Mouse (Mus musculus) hindbrain, embryonic 11.5 days (tissue): ENCODE data around the gene Prkcz. TPM values are rescaled to one million over a fixed set of nuclear protein-coding genes. Genes with fewer than 3 reads are reported as not detected.
"Not testable (repeated sequence)": the region's sequence is repeated elsewhere in the genome, so short reads cannot be mapped to it uniquely, and the experiment has no call there.

Experiments
- ATAC-seq: fragments of 200-750 bp; cut with Nextera tagmentation; 2 replicates; pipeline ENCODE4 v1.8.0; 2017; ENCODE audit warnings: mild to moderate bottlenecking, moderate TSS enrichment, moderate library complexity; ENCODE audit not compliant: low FRiP score
- DNase-seq: peaks from one replicate; pipeline ENCODE4 v3.0.0-alpha.2; 2015; ENCODE audit warnings: low spot score
- H3K27ac ChIP-seq: fragments of 300-500 bp; sonication (generic); 2 replicates; pipeline ENCODE4 v1.5.1; 2014; ENCODE audit warnings: mild to moderate bottlenecking, low read depth, low read length
- H3K27me3 ChIP-seq: fragments of 300-500 bp; sonication (generic); 2 replicates; pipeline ENCODE4 v1.6.1; 2014; ENCODE audit warnings: mild to moderate bottlenecking, low read length, moderate library complexity, mixed read lengths; ENCODE audit not compliant: control insufficient read depth, insufficient read depth
- H3K36me3 ChIP-seq: fragments of 300-500 bp; sonication (generic); 2 replicates; pipeline ENCODE4 v1.6.1; 2014; ENCODE audit warnings: mild to moderate bottlenecking, low read length, moderate library complexity, mixed read lengths; ENCODE audit not compliant: control insufficient read depth, insufficient read depth
- H3K4me1 ChIP-seq: fragments of 300-500 bp; sonication (generic); replicated peaks from 2 replicates; pipeline ENCODE4 v1.6.1; 2014; ENCODE audit warnings: low read length, mixed read lengths; ENCODE audit not compliant: control insufficient read depth, insufficient read depth
- H3K4me2 ChIP-seq: fragments of 300-500 bp; sonication (generic); replicated peaks from 2 replicates; pipeline ENCODE4 v1.6.1; 2014; ENCODE audit warnings: mild to moderate bottlenecking, low read depth, low read length
- H3K4me3 ChIP-seq: fragments of 300-500 bp; sonication (generic); 2 replicates; pipeline ENCODE4 v1.5.1; 2014; ENCODE audit warnings: low read depth, low read length
- H3K9ac ChIP-seq: fragments of 300-500 bp; sonication (generic); 2 replicates; pipeline ENCODE4 v1.6.1; 2014; ENCODE audit warnings: low read depth, low read length
- H3K9me3 ChIP-seq: fragments of 300-500 bp; sonication (generic); 2 replicates; pipeline ENCODE4 v1.6.1; 2016; ENCODE audit warnings: low read length; ENCODE audit not compliant: control insufficient read depth
- WGBS: fragments of 180-500 bp; shearing (Covaris S2); extraction: QIAGEN DNeasy Blood & Tissue Kit; methylation state at CpG from one replicate; pipeline ENCODE4 v1.1.7; 2014; 5-methylcytosine and 5-hydroxymethylcytosine counted together
- polyA plus RNA-seq: library from polyadenylated mRNA; unstranded; fragments of >200 nt; fragmentation: Nextera tagmentation; extraction: Ambion mirVana; gene quantifications from 2 replicates; pipeline ENCODE4 v1.2.1, GENCODE M21; 2014

The Prkcz gene
- polyA plus RNA-seq, 1 experiment from 2014 or later = 19.6 TPM

- no peaks in the 10 kb centered on the region for H3K36me3 ChIP-seq
- no peak overlapping the region for H3K4me3 ChIP-seq
- H3K27ac ChIP-seq = no peak overlapping the region
- H3K9me3 ChIP-seq = no peaks in the 10 kb centered on the region
- DNase-seq = no peak
- no peak overlapping the region for H3K9ac ChIP-seq
- 88% methylated on average over 3 of the region's 3 CpGs for WGBS
- H3K27me3 ChIP-seq = no peaks in the 10 kb centered on the region
- no peak for ATAC-seq
- no peaks in the 10 kb centered on the region for H3K4me1 ChIP-seq
- no peak overlapping the region for H3K4me2 ChIP-seq
Observed at GRCm38 (mm10) chr4:155264521-155265321, 96.4 kb downstream of the Prkcz start.

- Histone ChIP-seq H3K27ac (no peak overlapping the region), H3K4me2 (no peak overlapping the region), H3K9ac (no peak overlapping the region), H3K9me3 (no peaks in the 10 kb centered on the region), H3K36me3 (no peaks in the 10 kb centered on the region), H3K4me1 (no peaks in the 10 kb centered on the region; the same call in none of the 2 replicates), H3K27me3 (no peaks in the 10 kb centered on the region), H3K4me3 (no peak overlapping the region)
- WGBS = 89% methylated on average over 6 of the region's 6 CpGs
- no peak for DNase-seq
- no peak for ATAC-seq
Observed at GRCm38 (mm10) chr4:155252253-155252652, 108.9 kb downstream of the Prkcz start.

- DNase-seq (peak; percentile 27), ATAC-seq (no peak)
Observed at GRCm38 (mm10) chr4:155251147-155251546, 110.0 kb downstream of the Prkcz start.

GRCm38 (mm10) chr4:155250361-155251117 lies 110.6 kb downstream of the Prkcz start:
- Histone ChIP-seq H3K9ac (peak overlapping the region; percentile 91), H3K27me3 (no peaks in the 10 kb centered on the region), H3K9me3 (no peaks in the 10 kb centered on the region), H3K36me3 (no peaks in the 10 kb centered on the region), H3K4me3 (peak overlapping the region; percentile 61), H3K4me2 (peak overlapping the region; percentile 90), H3K27ac (peak overlapping the region; percentile 98), H3K4me1 (no peaks in the 10 kb centered on the region; the same call in none of the 2 replicates)
- no peak for DNase-seq
- ATAC-seq = peak; percentile 22
- 13% methylated on average over 23 of the region's 23 CpGs for WGBS

More at GRCm38 (mm10) chr4:155251147-155251546, 110.0 kb downstream of the Prkcz start:
- peak overlapping the region; percentile 90 for H3K4me2 ChIP-seq
- no peak overlapping the region for H3K27ac ChIP-seq
- 70% methylated on average over 3 of the region's 3 CpGs for WGBS
- H3K36me3 ChIP-seq = no peaks in the 10 kb centered on the region
- no peaks in the 10 kb centered on the region; the same call in none of the 2 replicates for H3K4me1 ChIP-seq
- H3K9ac ChIP-seq = no peak overlapping the region
- peak overlapping the region; percentile 61 for H3K4me3 ChIP-seq
- no peaks in the 10 kb centered on the region for H3K9me3 ChIP-seq
- no peaks in the 10 kb centered on the region for H3K27me3 ChIP-seq

GRCm38 (mm10) chr4:155249648-155250351 lies 111.4 kb downstream of the Prkcz start, which contains the start of gene Faap20:
TSS of gene Faap20 (plus strand) at chr4:155249802.
- peak within 1 kb of the TSS; percentile 90 for H3K4me2 ChIP-seq
- ATAC-seq (peak; percentile 92), DNase-seq (peak; percentile 91)
- peak within 1 kb of the TSS; percentile 98 for H3K27ac ChIP-seq
- H3K27me3 ChIP-seq = no peaks in the 10 kb centered on the region
- no peaks in the 10 kb centered on the region; the same call in none of the 2 replicates for H3K4me1 ChIP-seq
- H3K4me3 ChIP-seq = peak within 1 kb of the TSS; percentile 61
- no peaks in the 10 kb centered on the region for H3K9me3 ChIP-seq
- H3K9ac ChIP-seq = peak within 1 kb of the TSS; percentile 91
- 0% methylated on average over 29 of the region's 58 CpGs for WGBS
- H3K36me3 ChIP-seq = no peaks in the 10 kb centered on the region

GRCm38 (mm10) chr4:155249257-155249647 lies 111.9 kb downstream of the Prkcz start:
- peak; percentile 85 for ATAC-seq
- WGBS = 0% methylated on average over 9 of the region's 9 CpGs
- Histone ChIP-seq H3K9me3 (no peaks in the 10 kb centered on the region), H3K4me2 (peak overlapping the region; percentile 90), H3K27me3 (no peaks in the 10 kb centered on the region), H3K27ac (peak overlapping the region; percentile 98), H3K36me3 (no peaks in the 10 kb centered on the region), H3K9ac (peak overlapping the region; percentile 91), H3K4me3 (peak overlapping the region; percentile 61), H3K4me1 (no peaks in the 10 kb centered on the region; the same call in none of the 2 replicates)
- peak; percentile 98 for DNase-seq

GRCm38 (mm10) chr4:155248054-155248453 lies 113.1 kb downstream of the Prkcz start:
- not testable (repeated sequence) for DNase-seq, ATAC-seq, H3K4me1 ChIP-seq, H3K36me3 ChIP-seq, H3K9ac ChIP-seq, H3K9me3 ChIP-seq, H3K27ac ChIP-seq, H3K4me3 ChIP-seq, H3K27me3 ChIP-seq, H3K4me2 ChIP-seq
- WGBS = 94% methylated on average over 3 of the region's 3 CpGs

GRCm38 (mm10) chr4:155246691-155247105 lies 114.5 kb downstream of the Prkcz start:
- H3K4me1 ChIP-seq = no peaks in the 10 kb centered on the region; the same call in none of the 2 replicates
- H3K9me3 ChIP-seq = no peaks in the 10 kb centered on the region
- H3K9ac ChIP-seq = peak overlapping the region; percentile 1; the same call in 1 of the 2 replicates
- no peak for ATAC-seq
- no peaks in the 10 kb centered on the region for H3K36me3 ChIP-seq
- H3K4me3 ChIP-seq = no peak overlapping the region
- no peak overlapping the region for H3K27ac ChIP-seq
- no peaks in the 10 kb centered on the region for H3K27me3 ChIP-seq
- no peak for DNase-seq
- H3K4me2 ChIP-seq = no peak overlapping the region
- 84% methylated on average over 12 of the region's 12 CpGs for WGBS
